Mouse (Mus musculus) heart, postnatal 4 days (tissue): ENCODE measurements around the gene Cflar. TPM values are rescaled to one million over a fixed set of nuclear protein-coding genes. Genes with fewer than 3 reads are reported as not detected.
"Not testable (repeated sequence)": the region's sequence is repeated elsewhere in the genome, so short reads cannot be mapped to it uniquely, and the experiment has no call there.

Source experiments
- DNase-seq: peaks from one replicate; pipeline ENCODE4 v3.0.0; 2021
- total RNA-seq, 2 experiments: library from RNA; stranded (reverse); gene quantifications; 2 replicates each; pipeline ENCODE4 v1.2.3; 2021

Cflar gene
- total RNA-seq, result 10 to 100 TPM; 52.1 to 63.0 TPM

GRCm38 (mm10) chr1:58711365-58712016 lies at the start of gene Cflar:
Cflar (plus strand) TSS chr1:58711508.
- peak; percentile 81 for DNase-seq

DNA sequence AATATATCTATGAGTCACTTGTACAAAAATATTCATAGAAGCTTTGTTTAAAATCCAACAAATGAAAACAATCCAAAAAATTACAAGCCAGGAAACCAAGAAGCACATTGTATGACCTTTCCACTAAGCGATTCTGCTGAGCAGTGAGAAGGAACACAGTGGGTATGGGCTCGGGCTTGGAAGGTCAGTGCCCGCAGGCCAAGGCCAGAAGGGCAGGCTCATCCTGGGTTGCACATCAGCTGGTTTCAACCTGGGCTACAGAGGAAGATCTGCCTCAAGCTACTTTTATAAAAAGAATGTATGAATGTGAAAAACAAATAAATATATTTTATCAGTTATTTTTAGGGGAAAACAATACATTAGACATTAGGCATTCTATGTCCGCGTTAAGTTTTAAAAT lies 48.6 kb upstream of the Cflar start:
- not testable (repeated sequence) for DNase-seq

DNA sequence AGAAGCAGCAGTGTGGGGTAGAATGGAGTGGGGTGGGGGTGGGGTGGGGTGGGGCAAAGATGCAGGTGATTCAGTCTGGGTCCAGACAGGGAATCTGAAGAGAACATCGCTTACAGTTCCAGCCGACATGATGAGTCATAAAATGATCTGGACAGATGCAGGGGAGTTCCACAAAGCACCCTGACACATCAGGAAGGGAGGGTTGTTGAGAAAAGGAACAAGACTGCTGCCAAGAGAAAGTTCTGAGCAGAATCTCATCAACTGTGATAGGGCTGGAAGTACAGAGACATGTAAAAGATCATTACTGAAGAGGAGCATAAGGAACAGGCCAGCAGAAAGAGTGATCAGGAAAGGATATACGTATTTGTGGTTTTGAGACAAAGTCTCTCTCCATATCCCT lies 47.9 kb upstream of the Cflar start:
- DNase-seq, result not testable (repeated sequence)

GRCm38 (mm10) chr1:58668191-58668590 lies 43.1 kb upstream of the Cflar start:
- no peak for DNase-seq

- not testable (repeated sequence) for DNase-seq
Measured at GRCm38 (mm10) chr1:58669635-58670034, 41.7 kb upstream of the Cflar start.

DNA sequence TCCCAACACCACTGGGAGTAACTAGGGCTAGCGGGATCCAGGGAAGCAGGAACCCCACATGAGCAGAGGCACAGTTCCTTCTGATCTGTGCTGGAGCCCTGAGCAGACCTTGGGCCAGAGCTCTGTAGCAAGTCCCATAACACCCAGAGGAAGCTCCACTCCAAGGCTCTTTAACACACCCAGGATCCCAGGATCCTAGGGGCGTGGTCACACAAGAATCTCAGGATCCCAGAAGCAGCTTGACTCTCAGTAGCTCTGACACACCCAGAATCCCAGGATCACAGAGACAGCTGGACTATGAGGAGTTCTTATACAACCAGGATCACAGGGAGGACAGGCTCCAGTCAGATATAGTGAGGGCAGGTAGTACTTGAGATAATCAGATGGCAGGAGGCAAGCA lies 39.2 kb upstream of the Cflar start:
- no peak for DNase-seq

GRCm38 (mm10) chr1:58675011-58675410 lies 36.3 kb upstream of the Cflar start:
- no peak for DNase-seq

DNA sequence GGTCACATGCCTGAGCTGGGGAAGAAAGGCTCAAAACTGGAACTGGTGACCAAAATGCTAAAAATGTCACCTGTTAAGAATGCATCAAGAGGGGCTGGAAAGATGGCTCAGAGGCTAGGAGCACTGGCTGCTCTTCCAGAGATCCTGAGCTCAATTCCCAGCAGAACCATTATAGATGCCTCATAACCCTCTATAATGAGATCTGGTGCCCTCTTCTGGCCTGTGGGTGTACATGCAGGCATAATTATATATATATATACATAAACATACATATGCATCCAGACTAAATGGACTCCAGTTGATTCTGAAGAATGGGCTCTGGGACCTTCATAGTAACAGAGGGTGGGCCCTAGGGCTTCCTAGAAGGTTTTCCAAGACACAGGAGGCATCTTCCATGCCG lies 33.7 kb upstream of the Cflar start:
- peak; percentile 43 for DNase-seq

DNA sequence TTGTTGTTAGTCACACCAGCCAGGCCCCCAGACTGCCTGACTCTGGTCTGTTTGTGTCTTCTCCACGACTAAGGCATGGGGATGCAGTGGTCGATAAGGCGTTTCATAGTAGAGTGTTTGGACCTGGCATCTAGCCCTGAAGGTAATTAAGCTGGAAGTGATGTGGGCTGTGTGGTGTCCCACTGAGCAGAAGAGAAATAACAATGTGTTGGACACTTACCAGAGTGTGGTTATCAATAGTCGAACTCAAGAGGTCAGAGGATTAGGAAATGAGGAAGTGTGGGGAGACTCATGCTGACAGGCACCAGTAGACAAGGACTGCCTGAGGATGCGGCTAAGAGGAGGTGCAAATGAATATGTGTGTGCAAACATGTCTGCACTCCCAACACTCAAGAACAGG lies 32.9 kb upstream of the Cflar start:
- not testable (repeated sequence) for DNase-seq

DNA sequence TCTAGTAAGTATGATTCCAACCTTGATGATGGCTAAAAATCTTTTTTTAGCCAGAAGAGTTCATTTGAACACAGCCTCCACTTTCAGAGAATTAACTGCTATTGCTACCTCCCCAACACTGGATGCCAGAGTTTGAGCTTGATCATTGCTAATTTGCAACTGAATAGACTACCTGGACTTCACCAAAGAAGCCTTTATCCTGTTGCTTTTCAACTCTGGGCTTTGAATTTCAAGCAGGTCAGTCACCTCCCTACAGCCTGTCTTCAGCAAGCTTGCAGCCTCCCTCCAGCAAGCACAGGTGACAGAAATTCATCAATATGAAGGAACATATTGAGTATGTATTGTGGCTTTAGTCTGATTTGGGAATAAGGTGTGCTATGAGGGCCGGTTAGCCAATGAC lies 21.9 kb upstream of the Cflar start:
- DNase-seq, result no peak

DNA sequence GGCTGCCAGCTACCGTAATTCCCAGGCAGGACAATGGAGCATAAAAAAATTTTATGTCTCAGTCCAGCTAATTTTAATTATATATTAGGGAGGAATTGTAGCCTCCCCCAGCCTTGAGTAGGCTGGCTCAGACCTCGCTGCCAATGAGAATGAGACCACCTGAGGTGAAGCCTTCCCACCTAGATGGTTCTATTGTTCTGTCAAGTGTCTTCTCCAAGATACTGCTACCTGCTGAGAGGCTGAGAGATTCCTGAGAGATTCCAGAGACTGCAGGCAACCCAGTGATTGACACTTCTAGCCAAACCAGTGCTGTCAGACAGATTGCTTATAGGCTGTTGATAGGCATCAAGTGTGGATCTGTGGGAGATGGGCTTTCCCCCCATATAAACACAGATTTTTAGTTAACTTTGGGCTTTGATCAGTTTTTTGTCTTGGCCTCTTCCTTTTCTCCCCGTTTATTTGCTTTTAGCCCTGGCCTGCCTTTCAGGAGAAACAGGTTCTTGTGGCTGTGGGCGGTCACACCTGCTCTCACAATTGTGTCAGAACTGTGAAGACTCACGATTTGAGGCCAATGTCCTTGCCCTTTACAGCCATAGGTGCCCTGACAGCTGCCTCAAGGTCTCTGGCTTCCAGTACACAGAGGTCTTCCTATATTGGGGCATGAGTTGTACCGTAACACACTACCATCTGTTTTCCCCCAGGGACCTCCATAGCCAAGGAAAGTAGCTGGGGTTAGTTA lies 21.1 kb upstream of the Cflar start:
- DNase-seq, result no peak

GRCm38 (mm10) chr1:58690834-58691488 lies 20.3 kb upstream of the Cflar start:
- not testable (repeated sequence) for DNase-seq

GRCm38 (mm10) chr1:58691718-58692117 lies 19.6 kb upstream of the Cflar start:
- not testable (repeated sequence) for DNase-seq

DNA sequence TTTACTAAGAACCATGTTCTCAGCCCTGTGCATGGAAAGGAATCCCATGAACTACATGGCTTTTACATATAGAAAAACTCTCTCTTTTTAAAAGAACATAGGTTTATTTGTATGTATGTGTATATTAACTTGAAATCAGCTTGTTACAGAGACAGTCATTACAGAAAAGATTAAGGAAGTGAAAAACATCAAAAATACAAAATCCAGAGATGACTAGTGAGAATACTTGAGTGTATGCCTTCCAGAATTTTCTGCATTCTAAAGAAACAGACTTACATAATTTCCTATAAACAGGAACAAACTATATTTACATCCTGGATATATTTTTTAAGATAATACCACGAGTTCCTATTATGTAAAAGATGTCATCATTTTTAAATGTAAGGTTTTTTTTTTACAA lies 17.6 kb upstream of the Cflar start:
- DNase-seq, result no peak

DNA sequence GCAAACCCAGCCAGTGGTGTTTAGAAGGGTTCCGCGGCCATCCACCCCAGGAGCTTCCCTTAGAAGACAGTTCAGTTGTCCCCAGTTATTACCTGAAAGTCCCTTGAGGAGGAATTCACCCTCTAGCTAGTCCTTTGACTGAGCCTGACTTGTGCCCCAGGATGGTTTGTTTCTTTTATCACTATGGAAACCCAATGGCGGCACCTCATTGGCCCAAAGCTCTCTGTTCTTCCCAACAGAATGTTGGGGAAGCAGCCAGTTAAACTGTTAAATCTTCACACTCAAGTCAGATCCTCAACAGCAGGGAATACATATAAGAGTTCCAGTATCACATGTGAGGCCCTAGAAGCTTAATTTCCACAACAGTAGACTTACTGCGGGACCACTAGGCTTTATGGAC lies 15.5 kb upstream of the Cflar start, which contains the start of gene Als2cr12:
TSS of gene Als2cr12 (minus strand) at position 180 of the 400 bp plus-strand sequence.
- DNase-seq, result not testable (repeated sequence)

DNA sequence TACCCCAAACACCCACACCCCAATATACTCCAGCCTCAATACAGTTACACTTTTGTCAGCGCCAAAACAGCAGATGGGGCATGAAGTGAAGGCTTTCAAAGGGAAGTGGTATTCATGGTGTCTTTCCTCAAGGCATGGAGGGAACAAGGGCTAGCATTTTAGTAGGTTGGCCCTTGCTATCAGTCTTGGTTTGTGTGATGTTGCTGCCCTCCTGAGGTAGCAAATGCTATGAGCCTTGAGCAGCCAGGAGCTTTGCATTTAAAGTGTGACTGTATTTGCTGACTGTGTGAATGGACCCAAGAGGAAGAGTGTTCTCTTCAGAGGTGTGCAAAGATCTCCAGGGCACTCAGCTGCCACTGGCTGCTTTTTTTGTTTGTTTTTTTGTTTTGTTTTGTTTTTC lies 13.7 kb upstream of the Cflar start:
- DNase-seq, result peak; percentile 29

DNA sequence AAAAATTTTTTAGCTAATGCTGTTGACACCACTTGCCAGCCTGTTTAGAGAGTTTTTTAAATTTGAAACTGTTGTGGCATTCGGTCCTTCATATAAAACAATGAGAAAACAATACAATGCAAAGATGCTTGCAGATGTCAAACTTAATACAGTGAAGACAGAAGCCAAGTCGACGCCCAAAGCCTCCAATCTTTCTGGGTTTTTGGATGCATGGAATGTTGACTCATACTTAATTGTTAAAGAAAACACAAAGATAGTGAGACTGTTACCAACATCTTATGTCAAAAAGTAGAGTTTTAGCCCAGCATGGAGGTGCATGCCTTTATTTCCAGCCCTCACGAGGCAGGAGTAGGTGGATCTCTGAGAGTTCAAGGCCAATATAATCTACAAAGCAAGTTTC lies 12.5 kb upstream of the Cflar start:
- no peak for DNase-seq

GRCm38 (mm10) chr1:58699988-58700387 lies 11.3 kb upstream of the Cflar start:
- no peak for DNase-seq

DNA sequence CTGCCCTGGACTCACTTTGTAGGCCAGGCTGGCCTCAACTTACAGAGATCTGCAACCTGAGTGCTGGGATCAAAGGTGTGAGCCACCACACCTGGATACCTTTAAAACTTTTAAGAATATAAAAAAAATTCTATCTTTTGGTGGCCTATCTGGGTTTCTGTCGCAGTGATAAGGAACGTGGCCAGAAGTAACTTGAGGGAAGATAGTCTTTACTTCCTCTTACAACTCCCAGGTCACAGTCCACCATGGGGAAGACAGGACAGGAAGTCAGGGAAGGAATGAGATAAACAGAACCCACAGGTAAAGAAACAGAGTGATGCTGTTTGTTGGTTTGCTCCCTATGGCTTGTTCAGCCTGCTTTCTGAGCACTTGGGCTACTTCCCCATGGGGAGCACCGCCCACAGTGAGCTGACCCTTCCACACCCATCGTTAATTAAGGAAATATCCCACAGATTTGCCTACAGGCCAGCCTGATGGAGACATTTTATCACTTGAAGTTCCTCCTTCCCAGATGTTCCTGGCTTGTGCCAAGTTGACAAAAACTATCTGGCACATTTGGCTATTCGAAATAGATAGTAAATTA lies 10.6 kb upstream of the Cflar start:
- not testable (repeated sequence) for DNase-seq

GRCm38 (mm10) chr1:58710043-58710442 lies 1.3 kb upstream of the Cflar start:
- not testable (repeated sequence) for DNase-seq

- DNase-seq, result no peak
Measured at GRCm38 (mm10) chr1:58710711-58711364, 470 bp upstream of the Cflar start.
